Mouse (Mus musculus) forebrain, embryonic 15.5 days (tissue): ENCODE results near the gene Ppp1r16b. TPM values are rescaled to one million over a fixed set of nuclear protein-coding genes. Genes with fewer than 3 reads are reported as not detected.

ENCODE experiments used
- ATAC-seq: fragments of 200-750 bp; cut with Nextera tagmentation; replicated peaks from 2 replicates; pipeline ENCODE4 v1.8.0; 2017; ENCODE audit warnings: mild to moderate bottlenecking, moderate TSS enrichment, moderate library complexity
- H3K27ac ChIP-seq: fragments of 300-500 bp; sonication (generic); replicated peaks from 2 replicates; pipeline ENCODE4 v1.5.1; 2015; ENCODE audit warnings: mild to moderate bottlenecking, inconsistent platforms
- H3K27me3 ChIP-seq: fragments of 300-500 bp; sonication (generic); 2 replicates; pipeline ENCODE4 v1.6.1; 2015; ENCODE audit warnings: inconsistent platforms
- H3K36me3 ChIP-seq: fragments of 300-500 bp; sonication (generic); 2 replicates; pipeline ENCODE4 v1.6.1; 2015; ENCODE audit warnings: mild to moderate bottlenecking, inconsistent platforms
- H3K4me1 ChIP-seq: fragments of 300-500 bp; sonication (generic); 2 replicates; pipeline ENCODE4 v1.6.1; 2015; ENCODE audit warnings: inconsistent platforms
- H3K4me2 ChIP-seq: fragments of 300-500 bp; sonication (generic); replicated peaks from 2 replicates; pipeline ENCODE4 v1.6.1; 2015; ENCODE audit warnings: mild to moderate bottlenecking, inconsistent platforms
- H3K4me3 ChIP-seq: fragments of 300-500 bp; sonication (generic); 2 replicates; pipeline ENCODE4 v1.5.1; 2015; ENCODE audit warnings: mild to moderate bottlenecking, inconsistent platforms
- H3K9ac ChIP-seq: fragments of 300-500 bp; sonication (generic); replicated peaks from 2 replicates; pipeline ENCODE4 v1.6.1; 2015; ENCODE audit warnings: mild to moderate bottlenecking, inconsistent platforms
- H3K9me3 ChIP-seq: fragments of 300-500 bp; sonication (generic); 2 replicates; pipeline ENCODE4 v1.6.1; 2016; ENCODE audit warnings: inconsistent platforms
- WGBS: fragments of 180-500 bp; shearing (Covaris S2); methylation state at CpG from one replicate; pipeline ENCODE4 v1.1.7; 2015; ENCODE audit warnings: mixed read lengths; 5-methylcytosine and 5-hydroxymethylcytosine counted together
- polyA plus RNA-seq: library from polyadenylated mRNA; unstranded; fragments of >200 nt; fragmentation: Nextera tagmentation; extraction: Ambion mirVana; gene quantifications from 2 replicates; pipeline ENCODE4 v1.2.1, GENCODE M21; 2015

Gene Ppp1r16b
- polyA plus RNA-seq, 1 experiment from 2014 or later = 24.4 TPM

DNA sequence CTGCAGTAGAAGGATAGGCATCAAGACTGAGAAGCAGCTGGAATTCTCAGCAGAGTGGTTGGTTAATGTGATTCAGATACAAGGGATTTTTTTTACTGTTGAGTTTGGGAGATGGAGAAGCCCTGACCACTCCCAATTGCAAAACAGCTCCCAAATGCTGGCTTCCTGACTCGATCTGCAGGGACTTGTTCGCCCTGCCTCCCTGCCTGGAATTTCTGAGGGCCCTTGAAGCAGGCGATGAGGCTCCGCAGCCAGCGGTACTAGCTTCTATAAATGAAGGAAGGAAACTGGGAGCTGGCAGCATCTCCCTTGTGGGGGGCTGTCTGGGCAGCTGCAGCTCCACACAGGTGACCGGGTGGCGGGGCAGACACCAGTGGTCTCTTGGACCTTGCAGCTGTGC is 113.2 kb downstream of the Ppp1r16b start:
- Histone ChIP-seq H3K9ac (no peak overlapping the region), H3K4me2 (no peak overlapping the region), H3K36me3 (no peaks in the 10 kb centered on the region), H3K9me3 (no peaks in the 10 kb centered on the region), H3K27me3 (no peaks in the 10 kb centered on the region), H3K4me1 (peaks cover 20% of the 10 kb centered on the region), H3K27ac (no peak overlapping the region), H3K4me3 (no peak overlapping the region)
- 87% methylated on average over 7 of the region's 7 CpGs for WGBS
- no peak for ATAC-seq

GRCm38 (mm10) chr2:158781126-158781525 is 115.9 kb downstream of the Ppp1r16b start:
- Histone ChIP-seq H3K36me3 (peaks cover 11% of the 10 kb centered on the region; the same call in 1 of the 2 replicates), H3K27me3 (no peaks in the 10 kb centered on the region), H3K4me3 (no peak overlapping the region), H3K4me2 (no peak overlapping the region), H3K9ac (no peak overlapping the region), H3K27ac (no peak overlapping the region), H3K9me3 (no peaks in the 10 kb centered on the region), H3K4me1 (peaks cover 18% of the 10 kb centered on the region)
- 94% methylated on average over 7 of the region's 7 CpGs for WGBS
- no peak for ATAC-seq

GRCm38 (mm10) chr2:158786927-158787795 is 122.0 kb downstream of the Ppp1r16b start:
- H3K27ac ChIP-seq = no peak overlapping the region

GRCm38 (mm10) chr2:158794494-158795004 is 129.4 kb downstream of the Ppp1r16b start, which contains the start of gene Dhx35:
Gene Dhx35 (plus strand): TSS chr2:158794807.
- ATAC-seq = peak; percentile 99
- no peaks in the 10 kb centered on the region for H3K27me3 ChIP-seq
- peak within 1 kb of the TSS; percentile 91 for H3K4me3 ChIP-seq
- H3K4me1 ChIP-seq = peaks cover 23% of the 10 kb centered on the region
- peak within 1 kb of the TSS; percentile 88 for H3K27ac ChIP-seq
- no peaks in the 10 kb centered on the region for H3K9me3 ChIP-seq
- H3K36me3 ChIP-seq = no peaks in the 10 kb centered on the region
- WGBS = under 1% methylated on average over 32 of the region's 33 CpGs
- peak within 1 kb of the TSS; percentile 71 for H3K9ac ChIP-seq
- peak within 1 kb of the TSS; percentile 78 for H3K4me2 ChIP-seq

More at GRCm38 (mm10) chr2:158786927-158787795, 122.0 kb downstream of the Ppp1r16b start:
- H3K4me1 ChIP-seq = peaks cover 6% of the 10 kb centered on the region
- ATAC-seq = no peak
- H3K9me3 ChIP-seq = no peaks in the 10 kb centered on the region
- no peak overlapping the region for H3K9ac ChIP-seq
- no peak overlapping the region for H3K4me3 ChIP-seq
- H3K27me3 ChIP-seq = no peaks in the 10 kb centered on the region
- 64% methylated on average over 14 of the region's 14 CpGs for WGBS
- peaks cover 11% of the 10 kb centered on the region; the same call in 1 of the 2 replicates for H3K36me3 ChIP-seq
- H3K4me2 ChIP-seq = no peak overlapping the region

GRCm38 (mm10) chr2:158795043-158795442 is 129.8 kb downstream of the Ppp1r16b start:
- Histone ChIP-seq H3K4me2 (peak overlapping the region; percentile 78), H3K9me3 (no peaks in the 10 kb centered on the region), H3K9ac (peak overlapping the region; percentile 71), H3K36me3 (no peaks in the 10 kb centered on the region), H3K27ac (peak overlapping the region; percentile 88), H3K4me1 (peaks cover 23% of the 10 kb centered on the region), H3K4me3 (peak overlapping the region; percentile 91), H3K27me3 (no peaks in the 10 kb centered on the region)
- ATAC-seq = no peak
- WGBS = 13% methylated on average over 15 of the region's 15 CpGs

DNA sequence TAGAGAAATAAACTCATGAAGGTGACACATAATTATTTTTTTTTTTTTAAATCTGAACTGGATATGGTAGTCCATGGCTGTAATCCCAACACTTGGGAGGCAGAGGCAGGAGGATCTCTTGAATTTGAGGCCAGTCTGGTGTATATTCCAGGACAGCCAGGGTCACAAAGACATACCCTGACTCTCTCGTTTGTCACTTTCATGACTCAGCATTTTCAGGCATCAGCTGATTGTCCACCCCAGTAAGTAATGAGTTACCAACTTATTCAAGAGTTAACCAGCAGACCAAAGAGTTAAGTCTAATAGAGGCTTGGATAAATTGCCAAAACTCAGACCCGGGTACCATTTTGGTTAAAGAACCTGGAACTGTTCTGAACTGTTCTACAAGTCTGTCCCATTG is 130.7 kb downstream of the Ppp1r16b start:
- Histone ChIP-seq H3K27me3 (no peaks in the 10 kb centered on the region), H3K4me2 (no peak overlapping the region), H3K36me3 (no peaks in the 10 kb centered on the region), H3K4me3 (no peak overlapping the region), H3K4me1 (peaks cover 23% of the 10 kb centered on the region), H3K27ac (no peak overlapping the region), H3K9me3 (no peaks in the 10 kb centered on the region), H3K9ac (no peak overlapping the region)
- WGBS = 95% methylated on average over 2 of the region's 2 CpGs
- ATAC-seq = no peak

GRCm38 (mm10) chr2:158799328-158799727 is 134.1 kb downstream of the Ppp1r16b start:
- no peak for ATAC-seq
- Histone ChIP-seq H3K27ac (no peak overlapping the region), H3K27me3 (no peaks in the 10 kb centered on the region), H3K4me3 (no peak overlapping the region), H3K4me2 (no peak overlapping the region), H3K9ac (no peak overlapping the region), H3K4me1 (peaks cover 12% of the 10 kb centered on the region), H3K9me3 (no peaks in the 10 kb centered on the region), H3K36me3 (peaks cover 19% of the 10 kb centered on the region)
- 37% methylated on average over 4 of the region's 4 CpGs for WGBS

- Histone ChIP-seq H3K9me3 (no peaks in the 10 kb centered on the region), H3K4me3 (no peak overlapping the region), H3K27me3 (no peaks in the 10 kb centered on the region), H3K4me1 (0 out of 2 replicates have a peak, but pooled peaks cover 3% of the 10 kb centered on the region), H3K9ac (no peak overlapping the region), H3K27ac (no peak overlapping the region), H3K36me3 (peaks cover 19% of the 10 kb centered on the region), H3K4me2 (no peak overlapping the region)
- ATAC-seq = no peak
- 96% methylated on average over 8 of the region's 8 CpGs for WGBS
These were observed 135.6 kb downstream of the Ppp1r16b start for GRCm38 (mm10) chr2:158800788-158801187.

- Histone ChIP-seq H3K9ac (no peak overlapping the region), H3K27me3 (no peaks in the 10 kb centered on the region), H3K4me1 (0 out of 2 replicates have a peak, but pooled peaks cover 3% of the 10 kb centered on the region), H3K4me3 (no peak overlapping the region), H3K36me3 (peaks cover 33% of the 10 kb centered on the region), H3K9me3 (no peaks in the 10 kb centered on the region), H3K27ac (no peak overlapping the region), H3K4me2 (no peak overlapping the region)
- WGBS = 91% methylated on average over 8 of the region's 8 CpGs
- no peak for ATAC-seq
These were observed 138.4 kb downstream of the Ppp1r16b start for GRCm38 (mm10) chr2:158803575-158803974.

- H3K4me1 ChIP-seq = no peaks in the 10 kb centered on the region
- no peak overlapping the region for H3K9ac ChIP-seq
- peaks cover 13% of the 10 kb centered on the region for H3K36me3 ChIP-seq
- no peak overlapping the region for H3K4me2 ChIP-seq
- no peak overlapping the region for H3K27ac ChIP-seq
- H3K4me3 ChIP-seq = no peak overlapping the region
- H3K27me3 ChIP-seq = no peaks in the 10 kb centered on the region
- no peaks in the 10 kb centered on the region for H3K9me3 ChIP-seq
- no peak for ATAC-seq
These were observed 150.5 kb downstream of the Ppp1r16b start for GRCm38 (mm10) chr2:158815686-158816085.
